Mouse (Mus musculus): ENCODE data around the gene Trmu. TPM values are rescaled to one million over a fixed set of nuclear protein-coding genes. Genes with fewer than 3 reads are reported as not detected.

Gene Trmu
- polyA plus RNA-seq, 1 experiment from 2014 or later, result 43.2 TPM

GRCm38 (mm10) chr15:85900801-85901200 is 21.7 kb downstream of the Trmu start:
- Histone ChIP-seq H3K36me3 (replicated peaks) (peaks cover 69% of the 10 kb centered on the region), H3K9me3 (no peaks in the 10 kb centered on the region), H3K4me3 (replicated peaks) (no peak overlapping the region), H3K27me3 (no peaks in the 10 kb centered on the region), H3K27ac (no peak overlapping the region), H3K4me2 (no peak overlapping the region), H3K4me1 (no peaks in the 10 kb centered on the region), H3K9ac (no peak overlapping the region)
- WGBS, result 84% methylated on average over 12 of the region's 12 CpGs
- no peak for ATAC-seq (ENCODE audit: low FRiP score)

- H3K27ac ChIP-seq, result no peak overlapping the region; the same call in 1 of the 2 replicates
- H3K4me3 ChIP-seq (replicated peaks), result no peak overlapping the region
- no peaks in the 10 kb centered on the region for H3K4me1 ChIP-seq
- WGBS, result 82% methylated on average over 10 of the region's 10 CpGs
- no peaks in the 10 kb centered on the region for H3K9me3 ChIP-seq
- no peaks in the 10 kb centered on the region for H3K27me3 ChIP-seq
- H3K4me2 ChIP-seq, result no peak overlapping the region
- ATAC-seq (ENCODE audit: low FRiP score), result no peak
- H3K36me3 ChIP-seq (replicated peaks), result peaks cover 61% of the 10 kb centered on the region
- H3K9ac ChIP-seq, result no peak overlapping the region
These were observed 23.4 kb downstream of the Trmu start for GRCm38 (mm10) chr15:85902505-85902904.

GRCm38 (mm10) chr15:85903826-85904225 is 24.7 kb downstream of the Trmu start:
- peaks cover 57% of the 10 kb centered on the region for H3K36me3 ChIP-seq (replicated peaks)
- no peak overlapping the region for H3K27ac ChIP-seq
- H3K9ac ChIP-seq, result no peak overlapping the region
- no peak for ATAC-seq (ENCODE audit: low FRiP score)
- no peak overlapping the region for H3K4me3 ChIP-seq (replicated peaks)
- no peaks in the 10 kb centered on the region for H3K27me3 ChIP-seq
- no peaks in the 10 kb centered on the region for H3K9me3 ChIP-seq
- H3K4me2 ChIP-seq, result no peak overlapping the region
- WGBS, result 75% methylated on average over 8 of the region's 8 CpGs
- H3K4me1 ChIP-seq, result no peaks in the 10 kb centered on the region

- ATAC-seq (ENCODE audit: low FRiP score), result no peak
- Histone ChIP-seq H3K4me3 (replicated peaks) (no peak overlapping the region), H3K9me3 (no peaks in the 10 kb centered on the region), H3K4me2 (no peak overlapping the region), H3K27me3 (no peaks in the 10 kb centered on the region), H3K27ac (no peak overlapping the region), H3K4me1 (no peaks in the 10 kb centered on the region), H3K36me3 (replicated peaks) (peaks cover 17% of the 10 kb centered on the region), H3K9ac (no peak overlapping the region)
- WGBS, result 90% methylated on average over 7 of the region's 7 CpGs
These were observed 29.8 kb downstream of the Trmu start for GRCm38 (mm10) chr15:85908660-85909491.

GRCm38 (mm10) chr15:85909492-85909829 is 30.3 kb downstream of the Trmu start:
- peaks cover 19% of the 10 kb centered on the region; the same call in 1 of the 2 replicates for H3K36me3 ChIP-seq (replicated peaks)
- no peaks in the 10 kb centered on the region for H3K4me1 ChIP-seq
- 94% methylated on average over 3 of the region's 3 CpGs for WGBS
- H3K4me2 ChIP-seq, result no peak overlapping the region
- no peak overlapping the region for H3K27ac ChIP-seq
- no peaks in the 10 kb centered on the region for H3K27me3 ChIP-seq
- H3K4me3 ChIP-seq (replicated peaks), result no peak overlapping the region
- no peak for ATAC-seq (ENCODE audit: low FRiP score)
- no peak overlapping the region for H3K9ac ChIP-seq
- H3K9me3 ChIP-seq, result no peaks in the 10 kb centered on the region

- ATAC-seq (ENCODE audit: low FRiP score), result no peak
- Histone ChIP-seq H3K4me1 (no peaks in the 10 kb centered on the region), H3K4me3 (replicated peaks) (no peak overlapping the region), H3K27me3 (no peaks in the 10 kb centered on the region), H3K9ac (no peak overlapping the region), H3K4me2 (no peak overlapping the region), H3K9me3 (no peaks in the 10 kb centered on the region), H3K27ac (no peak overlapping the region), H3K36me3 (replicated peaks) (peaks cover 18% of the 10 kb centered on the region; the same call in 1 of the 2 replicates)
- 76% methylated on average over 10 of the region's 10 CpGs for WGBS
These were observed 30.8 kb downstream of the Trmu start for GRCm38 (mm10) chr15:85909931-85910330.

- Histone ChIP-seq H3K4me3 (replicated peaks) (no peak overlapping the region), H3K9ac (no peak overlapping the region), H3K4me1 (no peaks in the 10 kb centered on the region), H3K36me3 (replicated peaks) (peaks cover 26% of the 10 kb centered on the region), H3K9me3 (0 out of 2 replicates have a peak, but pooled peaks cover 5% of the 10 kb centered on the region), H3K27ac (no peak overlapping the region), H3K27me3 (no peaks in the 10 kb centered on the region), H3K4me2 (no peak overlapping the region)
- ATAC-seq (ENCODE audit: low FRiP score), result no peak
- 19% methylated on average over 2 of the region's 2 CpGs for WGBS
These were observed 34.5 kb downstream of the Trmu start for GRCm38 (mm10) chr15:85913605-85914004.

GRCm38 (mm10) chr15:85919191-85919891 is 40.2 kb downstream of the Trmu start:
- H3K9ac ChIP-seq, result no peak overlapping the region
- 53% methylated on average over 8 of the region's 8 CpGs for WGBS
- no peak for ATAC-seq (ENCODE audit: low FRiP score)
- H3K9me3 ChIP-seq, result 0 out of 2 replicates have a peak, but pooled peaks cover 5% of the 10 kb centered on the region
- no peaks in the 10 kb centered on the region; the same call in 1 of the 2 replicates for H3K4me1 ChIP-seq
- no peaks in the 10 kb centered on the region for H3K27me3 ChIP-seq
- no peak overlapping the region for H3K27ac ChIP-seq
- H3K36me3 ChIP-seq (replicated peaks), result peaks cover 51% of the 10 kb centered on the region
- no peak overlapping the region for H3K4me3 ChIP-seq (replicated peaks)
- H3K4me2 ChIP-seq, result no peak overlapping the region

- Histone ChIP-seq H3K4me1 (no peaks in the 10 kb centered on the region; the same call in 1 of the 2 replicates), H3K9ac (no peak overlapping the region), H3K4me2 (no peak overlapping the region), H3K9me3 (0 out of 2 replicates have a peak, but pooled peaks cover 5% of the 10 kb centered on the region), H3K27me3 (no peaks in the 10 kb centered on the region), H3K4me3 (replicated peaks) (no peak overlapping the region), H3K27ac (no peak overlapping the region), H3K36me3 (replicated peaks) (peaks cover 56% of the 10 kb centered on the region)
- ATAC-seq (ENCODE audit: low FRiP score), result no peak
- WGBS, result 55% methylated on average over 8 of the region's 8 CpGs
These were observed 40.8 kb downstream of the Trmu start for GRCm38 (mm10) chr15:85919892-85920248.

- H3K36me3 ChIP-seq (replicated peaks), result peaks cover 52% of the 10 kb centered on the region
- no peak overlapping the region for H3K27ac ChIP-seq
- no peak overlapping the region for H3K4me3 ChIP-seq (replicated peaks)
- H3K9ac ChIP-seq, result no peak overlapping the region
- WGBS, result 96% methylated on average over 11 of the region's 11 CpGs
- no peak for ATAC-seq (ENCODE audit: low FRiP score)
- no peaks in the 10 kb centered on the region for H3K9me3 ChIP-seq
- no peaks in the 10 kb centered on the region for H3K27me3 ChIP-seq
- H3K4me2 ChIP-seq, result no peak overlapping the region
- no peaks in the 10 kb centered on the region; the same call in 1 of the 2 replicates for H3K4me1 ChIP-seq
These were observed 42.7 kb downstream of the Trmu start for GRCm38 (mm10) chr15:85921855-85922254.

- Histone ChIP-seq H3K27me3 (no peaks in the 10 kb centered on the region), H3K4me2 (no peak overlapping the region), H3K4me1 (no peaks in the 10 kb centered on the region), H3K36me3 (replicated peaks) (peaks cover 60% of the 10 kb centered on the region), H3K9me3 (no peaks in the 10 kb centered on the region), H3K9ac (no peak overlapping the region), H3K27ac (no peak overlapping the region), H3K4me3 (replicated peaks) (no peak overlapping the region)
- no peak for ATAC-seq (ENCODE audit: low FRiP score)
- 86% methylated on average over 12 of the region's 12 CpGs for WGBS
These were observed 49.0 kb downstream of the Trmu start for GRCm38 (mm10) chr15:85928161-85928560.

GRCm38 (mm10) chr15:85935627-85936049 is 56.5 kb downstream of the Trmu start:
- Histone ChIP-seq H3K27ac (no peak overlapping the region), H3K4me3 (replicated peaks) (no peak overlapping the region), H3K4me1 (peaks cover 7% of the 10 kb centered on the region; the same call in 1 of the 2 replicates), H3K9me3 (no peaks in the 10 kb centered on the region), H3K36me3 (replicated peaks) (peaks cover 32% of the 10 kb centered on the region), H3K4me2 (no peak overlapping the region), H3K9ac (no peak overlapping the region), H3K27me3 (no peaks in the 10 kb centered on the region)
- 34% methylated on average over 5 of the region's 5 CpGs for WGBS
- ATAC-seq (ENCODE audit: low FRiP score), result no peak

All from forebrain, embryonic 12.5 days (tissue).